17 mouse cellular contexts compared by ENCODE assay signal in the genomic region with DNA sequence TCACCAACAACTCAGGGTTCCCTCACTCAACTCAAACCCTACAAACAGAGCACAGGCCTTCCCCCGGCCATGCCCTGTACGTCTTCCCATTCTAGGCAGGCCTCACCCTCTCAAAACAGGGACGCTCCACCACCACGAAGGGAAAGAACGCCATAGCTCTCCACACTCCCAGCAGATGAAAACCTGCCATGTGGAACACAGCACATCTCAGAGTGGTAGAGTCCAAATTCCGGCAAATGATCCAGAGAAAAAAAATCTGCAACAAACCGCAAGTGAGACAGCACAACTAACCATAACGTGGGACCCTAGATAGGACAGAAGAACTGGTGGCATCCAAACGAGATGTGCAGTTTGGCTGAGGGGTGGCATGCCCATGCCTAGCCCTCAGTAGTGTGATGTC.
A peak's percentile ranks its signal among the peaks of the same experiment; 100 is the strongest.
DNase-seq lines count a peak whose midpoint lies in the region; TF ChIP-seq lines count a peak whose summit lies in the region.
"Had no signal": no experiment of that assay in that cellular context is flagged by ENCODE, and none has a peak within 500 bp of the region (broad histone marks: within the 10 kb centered on the region; RNA-seq: fewer than 3 reads in every experiment).

No protein-coding gene starts in this region.

- no peaks in the 10 kb centered on the region for H3K9me3 ChIP-seq in CH12.LX (replicated peaks; ENCODE audit: low read length)
- H3K9me3 ChIP-seq in embryonic facial prominence, embryonic 10.5 days, result no peaks in the 10 kb centered on the region
- H3K9me3 ChIP-seq: embryonic facial prominence, embryonic 15.5 days; heart, embryonic 12.5 days had no signal

- dilution Hi-C loops in CH12.LX (cut with MboI; ENCODE audit: extremely low pct_ligation_motif_present, extremely low pct_unique_long_range_greater_than_20kb, low sequenced_read_pairs), result no loop called here

- in situ Hi-C loops in CH12.LX (cut with MboI; ENCODE audit: low pct_ligation_motif_present, low pct_unique_long_range_greater_than_20kb, low sequenced_read_pairs), result no loop called here

- 90% methylated on average over 9 of the region's 9 CpGs for WGBS in embryonic facial prominence, embryonic 10.5 days
- WGBS in lung, adult 2 months, result 87% methylated on average over 9 of the region's 9 CpGs

- no peak for TF ChIP-seq EP300 in CH12.LX (IDR thresholded peaks at IDR 0.05; ENCODE audit: low read length)

- TF ChIP-seq RAD21 in CH12.LX (IDR thresholded peaks at IDR 0.05; ENCODE audit: low read depth, low read length), result no peak

- peaks cover 14 to 78% of the 10 kb centered on the region in 2 experiments for H3K36me3 ChIP-seq in CH12.LX (replicated peaks in 1 of 2; ENCODE audit: control insufficient read depth in 1 of 2, insufficient read depth in 1 of 2, low read length in 1 of 2)
- H3K36me3 ChIP-seq in embryonic facial prominence, embryonic 10.5 days (replicated peaks), result peaks cover 42% of the 10 kb centered on the region
- H3K36me3 ChIP-seq: heart, embryonic 12.5 days had no signal

- peaks cover 94% of the 10 kb centered on the region for H3K79me2 ChIP-seq in CH12.LX (replicated peaks; ENCODE audit: control insufficient read depth, extremely low read depth, insufficient read depth, poor library complexity, severe bottlenecking)

- no peak overlapping the region for H3K4me2 ChIP-seq in CH12.LX (ENCODE audit: insufficient read depth, low read depth, poor library complexity, severe bottlenecking)
- H3K4me2 ChIP-seq: embryonic facial prominence, embryonic 15.5 days; heart, embryonic 12.5 days had no signal

- peaks cover 67 to 100% of the 10 kb centered on the region in 2 experiments for H3K4me1 ChIP-seq in CH12.LX (ENCODE audit: control insufficient read depth in 1 of 2, insufficient read depth in 2 of 2)
- H3K4me1 ChIP-seq in embryonic facial prominence, embryonic 10.5 days, result peaks cover 59% of the 10 kb centered on the region
- H3K4me1 ChIP-seq in lung, adult 2 months (ENCODE audit: control insufficient read depth, insufficient read depth, low read length), result peaks cover 24% of the 10 kb centered on the region

- peak overlapping the region; percentile 31 for H3K27ac ChIP-seq in CH12.LX (ENCODE audit: insufficient read depth, low read depth)
- 0 out of 2 replicates have a peak overlapping the region, but pooled peaks have one; percentile 37 for H3K27ac ChIP-seq in embryonic facial prominence, embryonic 10.5 days (replicated peaks)
- H3K27ac ChIP-seq: forebrain, embryonic 10.5 days; gastrocnemius, adult 2 months had no signal

- DNase-seq in kidney, adult 9 months, result peak; percentile 57
- no peak for DNase-seq in kidney, postnatal 14 days
- DNase-seq in kidney, postnatal 36 days, result peak; percentile 27 to 50
- no peak for DNase-seq in kidney, adult 18-20 months
- DNase-seq in CH12.LX (ENCODE audit: extremely low read depth), result no peak
- no peak for DNase-seq in embryonic facial prominence, embryonic 10.5 days (ENCODE audit: low spot score)
- DNase-seq in lung, adult 2 months, result no peak
- DNase-seq: adrenal gland, adult 2 months; adrenal gland, postnatal 25 days; cerebellum, adult 2 months; cerebellum, postnatal 10 days; gastrocnemius, adult 2 months; gastrocnemius, postnatal 25 days had no signal

- TF ChIP-seq CTCF in CH12.LX (conservative IDR thresholded peaks at IDR 0.05 in 1 of 2, IDR thresholded peaks at IDR 0.05 in 1 of 2; ENCODE audit: low read depth in 2 of 2, low read length in 2 of 2), result no peak
- no peak for TF ChIP-seq CTCF in lung, adult 2 months (IDR thresholded peaks at IDR 0.05; ENCODE audit: insufficient read depth, low read length)

- no peaks in the 10 kb centered on the region for H3K27me3 ChIP-seq in CH12.LX (replicated peaks)
- no peaks in the 10 kb centered on the region for H3K27me3 ChIP-seq in embryonic facial prominence, embryonic 10.5 days (replicated peaks; ENCODE audit: low read depth, poor library complexity, severe bottlenecking)
- H3K27me3 ChIP-seq: embryonic facial prominence, embryonic 15.5 days; heart, embryonic 12.5 days had no signal

- TF ChIP-seq POLR2A in CH12.LX (IDR thresholded peaks at IDR 0.05; ENCODE audit: low read depth, low read length), result no peak
- no peak for TF ChIP-seq POLR2A in lung, adult 2 months (IDR thresholded peaks at IDR 0.05; ENCODE audit: borderline replicate concordance, extremely low read depth, low read depth, low read length)

- H3K4me3 ChIP-seq in CH12.LX (replicated peaks in 1 of 3; ENCODE audit: low read depth in 2 of 3, low read length in 2 of 3, poor library complexity in 1 of 3), result no peak overlapping the region
- H3K4me3 ChIP-seq in embryonic facial prominence, embryonic 10.5 days, result no peak overlapping the region
- H3K4me3 ChIP-seq in lung, adult 2 months (replicated peaks; ENCODE audit: extremely low read depth, low read depth, low read length), result no peak overlapping the region
- H3K4me3 ChIP-seq: embryonic facial prominence, embryonic 15.5 days; erythroblast, embryonic 14.5 days; forebrain, embryonic 10.5 days; gastrocnemius, adult 2 months; heart, embryonic 12.5 days had no signal

- no peak overlapping the region for H3K9ac ChIP-seq in CH12.LX (ENCODE audit: insufficient read depth, low read depth)
- H3K9ac ChIP-seq: embryonic facial prominence, embryonic 15.5 days; heart, embryonic 12.5 days had no signal

TF ChIP-seq in CH12.LX, 34 proteins besides CTCF, POLR2A, EP300 and RAD21:
- TF ChIP-seq TCF12 (IDR thresholded peaks at IDR 0.05; ENCODE audit: low read depth, low read length), result no peak

Comparison
In these comparisons a context has a peak if more than half of its experiments do, and no peak if none do; other contexts are left out.
1. DNase-seq: peak in kidney, adult 9 months (single experiment) and kidney, postnatal 36 days (2 of 2); none in kidney, postnatal 14 days (single experiment), kidney, adult 18-20 months (single experiment), CH12.LX (single experiment), embryonic facial prominence, embryonic 10.5 days (single experiment) and lung, adult 2 months (single experiment).